Mouse (Mus musculus): Measurements from ENCODE around the gene 2510039O18Rik. TPM values are rescaled to one million over a fixed set of nuclear protein-coding genes. Genes with fewer than 3 reads are reported as not detected.

The 2510039O18Rik gene
- total and polyA plus RNA-seq, 3 experiments = 48.3 to 59.9 TPM; not detected in 1

GRCm38 (mm10) chr4:147962781-147963180 is 22.1 kb downstream of the 2510039O18Rik start:
- H3K4me3 ChIP-seq (ENCODE audit: control insufficient read depth in 1 of 2, insufficient read depth in 1 of 2, low read depth in 2 of 2, low read length in 2 of 2) = no peak overlapping the region
- H3K4me1 ChIP-seq (ENCODE audit: control insufficient read depth in 1 of 2, insufficient read depth in 2 of 2, low read length in 2 of 2) = peaks cover 0 to 4% of the 10 kb centered on the region in 2 experiments; a peak in 1 of 4 replicates
- H3K9me3 ChIP-seq (replicated peaks; ENCODE audit: insufficient read depth, low read length) = no peaks in the 10 kb centered on the region
- no peak for DNase-seq (ENCODE audit: low read depth, low spot score)
- no peaks in the 10 kb centered on the region for H3K79me2 ChIP-seq (ENCODE audit: control insufficient read depth, insufficient read depth, low read length, poor library complexity)
- H3K36me3 ChIP-seq (ENCODE audit: control insufficient read depth in 1 of 2, insufficient read depth in 2 of 2, low read length in 2 of 2) = no peaks in the 10 kb centered on the region
- H3K27me3 ChIP-seq (ENCODE audit: control insufficient read depth in 1 of 2, insufficient read depth in 2 of 2, low read length in 2 of 2) = no peaks in the 10 kb centered on the region; a peak in 1 of 4 replicates
- TF ChIP-seq MEF2A (IDR thresholded peaks at IDR 0.05; ENCODE audit: extremely low read depth, insufficient replicate concordance, low read depth, low read length, poor library complexity, severe bottlenecking) = no peak
- TF ChIP-seq KAT2A (conservative IDR thresholded peaks at IDR 0.05; ENCODE audit: low read depth, low read length) = no peak
- no peak for TF ChIP-seq POLR2AphosphoS5 (IDR thresholded peaks at IDR 0.05; ENCODE audit: borderline replicate concordance, low read depth, low read length)
- no peak for TF ChIP-seq ETS1 (IDR thresholded peaks at IDR 0.05; ENCODE audit: low read depth, low read length)
- TF ChIP-seq CHD1 (IDR thresholded peaks at IDR 0.05; ENCODE audit: low read depth, low read length) = no peak
- no peak for TF ChIP-seq GABPA (IDR thresholded peaks at IDR 0.05; ENCODE audit: low read depth, low read length)
- no peak for TF ChIP-seq USF1 (IDR thresholded peaks at IDR 0.05; ENCODE audit: low read depth, low read length)
- TF ChIP-seq MAFK (IDR thresholded peaks at IDR 0.05; ENCODE audit: borderline replicate concordance, low read depth, low read length) = no peak
- no peak for TF ChIP-seq CTCF (IDR thresholded peaks at IDR 0.05 in 2 of 3, conservative IDR thresholded peaks at IDR 0.05 in 1 of 3; ENCODE audit: control insufficient read depth in 1 of 3, insufficient read depth in 1 of 3, low read depth in 2 of 3, low read length in 3 of 3, poor library complexity in 1 of 3, severe bottlenecking in 1 of 3)
- H3K9ac ChIP-seq (ENCODE audit: control insufficient read depth, low read depth, low read length, poor library complexity, severe bottlenecking) = no peak overlapping the region
- no peak overlapping the region for H3K27ac ChIP-seq (ENCODE audit: control insufficient read depth, low read depth, low read length)

GRCm38 (mm10) chr4:147963623-147964022 is 22.9 kb downstream of the 2510039O18Rik start:
- no peaks in the 10 kb centered on the region for H3K79me2 ChIP-seq (ENCODE audit: control insufficient read depth, insufficient read depth, low read length, poor library complexity)
- peaks cover 0 to 4% of the 10 kb centered on the region in 2 experiments; a peak in 1 of 4 replicates for H3K4me1 ChIP-seq (ENCODE audit: control insufficient read depth in 1 of 2, insufficient read depth in 2 of 2, low read length in 2 of 2)
- H3K4me3 ChIP-seq (ENCODE audit: control insufficient read depth in 1 of 2, insufficient read depth in 1 of 2, low read depth in 2 of 2, low read length in 2 of 2) = no peak overlapping the region
- no peak overlapping the region for H3K27ac ChIP-seq (ENCODE audit: control insufficient read depth, low read depth, low read length)
- no peak overlapping the region for H3K9ac ChIP-seq (ENCODE audit: control insufficient read depth, low read depth, low read length, poor library complexity, severe bottlenecking)
- H3K9me3 ChIP-seq (replicated peaks; ENCODE audit: insufficient read depth, low read length) = no peaks in the 10 kb centered on the region
- no peak for DNase-seq (ENCODE audit: low read depth, low spot score)
- no peaks in the 10 kb centered on the region; a peak in 1 of 4 replicates for H3K27me3 ChIP-seq (ENCODE audit: control insufficient read depth in 1 of 2, insufficient read depth in 2 of 2, low read length in 2 of 2)
- H3K36me3 ChIP-seq (ENCODE audit: control insufficient read depth in 1 of 2, insufficient read depth in 2 of 2, low read length in 2 of 2) = no peaks in the 10 kb centered on the region
- no peak for TF ChIP-seq MAFK (IDR thresholded peaks at IDR 0.05; ENCODE audit: borderline replicate concordance, low read depth, low read length)
- no peak for TF ChIP-seq TBP (IDR thresholded peaks at IDR 0.05; ENCODE audit: low read depth, low read length)
- TF ChIP-seq SIN3A (IDR thresholded peaks at IDR 0.05; ENCODE audit: low read length) = no peak
- no peak for TF ChIP-seq POLR2A (IDR thresholded peaks at IDR 0.05; ENCODE audit: control insufficient read depth in 1 of 2, insufficient read depth in 1 of 2, low read depth in 1 of 2, low read length in 2 of 2, poor library complexity in 1 of 2)
- TF ChIP-seq ZNF384 (IDR thresholded peaks at IDR 0.05; ENCODE audit: low read depth, low read length) = no peak
- TF ChIP-seq TAL1 (IDR thresholded peaks at IDR 0.05; ENCODE audit: low read length) = no peak
- TF ChIP-seq MAX (IDR thresholded peaks at IDR 0.05; ENCODE audit: low read length) = no peak

GRCm38 (mm10) chr4:147965712-147966111 is 25.0 kb downstream of the 2510039O18Rik start:
- no peak overlapping the region for H3K4me3 ChIP-seq (ENCODE audit: control insufficient read depth in 1 of 2, insufficient read depth in 1 of 2, low read depth in 2 of 2, low read length in 2 of 2)
- H3K79me2 ChIP-seq (ENCODE audit: control insufficient read depth, insufficient read depth, low read length, poor library complexity) = no peaks in the 10 kb centered on the region
- no peak overlapping the region for H3K9ac ChIP-seq (ENCODE audit: control insufficient read depth, low read depth, low read length, poor library complexity, severe bottlenecking)
- H3K4me1 ChIP-seq (ENCODE audit: control insufficient read depth in 1 of 2, insufficient read depth in 2 of 2, low read length in 2 of 2) = peaks cover 0 to under 1% of the 10 kb centered on the region in 2 experiments; a peak in 1 of 4 replicates
- no peaks in the 10 kb centered on the region for H3K9me3 ChIP-seq (replicated peaks; ENCODE audit: insufficient read depth, low read length)
- peaks cover 0 to 3% of the 10 kb centered on the region in 2 experiments; a peak in 2 of 4 replicates for H3K27me3 ChIP-seq (ENCODE audit: control insufficient read depth in 1 of 2, insufficient read depth in 2 of 2, low read length in 2 of 2)
- no peak for DNase-seq (ENCODE audit: low read depth, low spot score)
- no peaks in the 10 kb centered on the region for H3K36me3 ChIP-seq (ENCODE audit: control insufficient read depth in 1 of 2, insufficient read depth in 2 of 2, low read length in 2 of 2)
- H3K27ac ChIP-seq (ENCODE audit: control insufficient read depth, low read depth, low read length) = no peak overlapping the region
- TF ChIP-seq HCFC1 (IDR thresholded peaks at IDR 0.05; ENCODE audit: low read depth, low read length) = no peak
- TF ChIP-seq ZMIZ1 (IDR thresholded peaks at IDR 0.05; ENCODE audit: low read depth, low read length) = no peak
- no peak for TF ChIP-seq RCOR1 (IDR thresholded peaks at IDR 0.05; ENCODE audit: low read depth, low read length)
- TF ChIP-seq ELF1 (IDR thresholded peaks at IDR 0.05; ENCODE audit: low read depth, low read length) = no peak
- no peak for TF ChIP-seq CHD1 (IDR thresholded peaks at IDR 0.05; ENCODE audit: low read depth, low read length)
- no peak for TF ChIP-seq CTCF (IDR thresholded peaks at IDR 0.05 in 2 of 3, conservative IDR thresholded peaks at IDR 0.05 in 1 of 3; ENCODE audit: control insufficient read depth in 1 of 3, insufficient read depth in 1 of 3, low read depth in 2 of 3, low read length in 3 of 3, poor library complexity in 1 of 3, severe bottlenecking in 1 of 3)
- TF ChIP-seq MAZ (IDR thresholded peaks at IDR 0.05; ENCODE audit: low read depth, low read length) = no peak
- TF ChIP-seq CHD2 (IDR thresholded peaks at IDR 0.05; ENCODE audit: low read length) = no peak
- no peak for TF ChIP-seq MXI1 (IDR thresholded peaks at IDR 0.05; ENCODE audit: low read depth, low read length)
- no peak for TF ChIP-seq JUND (IDR thresholded peaks at IDR 0.05; ENCODE audit: low read depth, low read length)
- TF ChIP-seq E2F4 (IDR thresholded peaks at IDR 0.05; ENCODE audit: borderline replicate concordance, low read depth, low read length) = no peak
- TF ChIP-seq KAT2A (conservative IDR thresholded peaks at IDR 0.05; ENCODE audit: low read depth, low read length) = no peak
- TF ChIP-seq USF2 (IDR thresholded peaks at IDR 0.05; ENCODE audit: borderline replicate concordance in 1 of 2, insufficient read depth in 1 of 2, low read depth in 1 of 2, low read length in 2 of 2) = no peak
- no peak for TF ChIP-seq SIN3A (IDR thresholded peaks at IDR 0.05; ENCODE audit: low read length)
- TF ChIP-seq GATA1 (IDR thresholded peaks at IDR 0.05; ENCODE audit: low read depth, low read length) = no peak
